Mouse (Mus musculus): Measurements from ENCODE around the gene Syt3.

Gene Syt3

DNA sequence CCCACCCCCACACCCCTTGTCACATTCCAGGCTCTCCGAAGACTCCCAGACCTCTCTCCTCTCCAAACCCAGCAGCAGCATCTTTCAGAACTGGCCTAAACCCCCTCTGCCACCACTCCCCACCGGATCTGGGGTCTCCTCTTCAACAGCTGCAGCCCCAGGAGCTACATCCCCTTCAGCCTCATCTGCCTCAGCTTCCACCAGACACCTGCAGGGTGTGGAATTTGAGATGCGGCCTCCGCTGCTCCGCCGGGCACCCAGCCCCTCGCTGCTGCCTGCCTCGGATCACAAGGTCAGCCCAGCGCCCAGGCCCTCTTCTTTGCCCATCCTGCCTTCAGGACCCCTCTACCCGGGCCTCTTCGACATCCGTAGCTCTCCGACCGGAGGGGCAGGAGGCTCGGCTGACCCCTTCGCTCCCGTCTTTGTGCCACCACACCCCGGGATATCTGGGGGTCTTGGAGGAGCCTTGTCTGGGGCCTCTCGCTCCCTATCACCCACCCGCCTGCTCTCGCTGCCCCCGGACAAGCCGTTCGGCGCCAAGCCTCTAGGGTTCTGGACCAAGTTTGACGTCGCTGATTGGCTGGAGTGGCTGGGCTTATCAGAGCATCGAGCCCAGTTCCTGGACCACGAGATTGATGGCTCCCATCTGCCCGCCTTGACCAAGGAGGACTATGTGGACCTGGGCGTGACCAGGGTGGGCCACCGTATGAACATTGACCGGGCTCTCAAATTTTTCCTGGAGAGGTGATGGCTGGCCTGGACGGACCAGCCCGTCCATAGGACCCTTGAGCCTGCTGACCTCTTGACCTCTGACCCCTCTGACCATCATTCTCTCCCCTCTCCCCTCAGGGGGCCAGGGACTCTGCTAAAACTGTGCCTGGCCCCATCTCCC is 27.1 kb upstream of the Syt3 start:
- DNase-seq (ENCODE audit: low read depth, low spot score), result no peak

DNA sequence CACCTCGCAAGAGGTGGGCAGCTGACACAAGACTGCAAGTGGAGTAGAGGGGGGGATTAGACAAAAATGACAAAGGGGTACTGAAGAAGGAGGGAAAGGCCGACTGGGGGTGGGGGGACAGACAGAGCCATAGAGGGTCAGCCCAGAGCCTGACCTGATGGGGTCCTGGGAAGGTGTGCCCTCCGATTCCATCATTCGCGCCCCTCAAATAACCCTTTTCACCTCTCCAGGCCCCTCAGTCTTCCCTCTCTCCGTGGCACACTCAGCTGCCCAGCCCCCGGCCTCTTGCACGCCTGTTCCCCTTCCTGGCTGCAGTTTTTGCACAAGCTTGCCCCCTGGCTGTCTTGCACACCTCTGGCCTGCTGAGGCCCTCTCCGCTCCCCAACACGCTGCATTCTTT is 26.4 kb upstream of the Syt3 start:
- DNase-seq (ENCODE audit: low read depth, low spot score), result no peak

DNA sequence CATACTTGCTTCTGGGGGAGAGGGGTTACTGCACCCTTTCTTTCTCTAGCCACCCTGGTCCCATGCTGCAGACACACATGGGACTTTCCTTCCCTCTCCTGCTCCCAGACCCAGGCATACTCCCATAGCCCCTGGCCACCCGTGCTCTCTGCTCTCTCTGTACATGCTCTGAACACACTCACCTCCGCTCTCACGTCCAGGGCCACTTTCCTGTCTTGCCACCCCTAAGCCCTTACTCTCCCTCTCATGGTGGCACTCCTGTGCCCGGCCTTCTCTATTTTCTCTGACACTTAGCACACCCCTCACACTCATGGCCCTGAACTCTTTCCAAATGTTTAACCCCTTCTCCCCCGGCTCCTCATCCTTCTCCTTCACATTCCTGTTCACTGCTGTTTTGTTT is 25.9 kb upstream of the Syt3 start:
- no peak for DNase-seq (ENCODE audit: low read depth, low spot score)

DNA sequence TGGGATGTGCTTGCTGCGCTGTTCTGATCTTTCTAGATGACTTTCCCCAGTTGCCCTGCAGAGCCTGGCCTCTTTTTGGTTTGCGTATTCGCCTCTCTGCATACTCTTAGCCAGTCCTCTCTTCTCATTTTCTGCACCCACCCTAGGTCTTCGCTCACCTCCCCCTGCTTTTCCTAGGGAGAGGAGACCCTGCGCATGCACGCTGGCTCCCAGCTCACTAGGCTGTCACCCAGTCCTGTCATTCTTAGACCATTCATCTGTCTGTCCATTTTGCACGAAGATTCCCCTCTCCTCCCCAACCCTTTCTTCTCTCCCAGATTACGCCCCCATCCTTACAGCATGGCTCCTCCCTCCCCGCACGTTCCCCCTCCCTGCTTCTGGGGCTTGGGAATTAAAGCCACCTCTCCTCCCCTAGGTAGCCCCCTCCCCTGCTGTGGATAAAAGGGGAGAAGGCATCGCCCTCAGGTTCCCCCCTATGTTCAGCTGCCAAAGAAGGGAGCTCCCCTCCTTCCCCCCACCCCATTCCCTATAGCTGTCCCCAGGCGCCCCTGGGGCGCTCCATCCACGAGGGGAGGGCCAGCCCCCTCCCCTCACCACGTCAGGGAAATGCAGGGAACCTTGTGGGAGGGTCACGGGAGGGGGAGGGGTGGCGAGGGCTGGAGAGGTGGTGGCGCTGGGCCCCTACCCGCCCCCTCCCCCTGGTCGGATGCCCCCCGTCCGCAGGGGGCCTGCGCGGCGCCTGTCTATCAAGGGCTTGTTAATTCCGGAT is 24.8 kb upstream of the Syt3 start:
- no peak for DNase-seq (ENCODE audit: low read depth, low spot score)

DNA sequence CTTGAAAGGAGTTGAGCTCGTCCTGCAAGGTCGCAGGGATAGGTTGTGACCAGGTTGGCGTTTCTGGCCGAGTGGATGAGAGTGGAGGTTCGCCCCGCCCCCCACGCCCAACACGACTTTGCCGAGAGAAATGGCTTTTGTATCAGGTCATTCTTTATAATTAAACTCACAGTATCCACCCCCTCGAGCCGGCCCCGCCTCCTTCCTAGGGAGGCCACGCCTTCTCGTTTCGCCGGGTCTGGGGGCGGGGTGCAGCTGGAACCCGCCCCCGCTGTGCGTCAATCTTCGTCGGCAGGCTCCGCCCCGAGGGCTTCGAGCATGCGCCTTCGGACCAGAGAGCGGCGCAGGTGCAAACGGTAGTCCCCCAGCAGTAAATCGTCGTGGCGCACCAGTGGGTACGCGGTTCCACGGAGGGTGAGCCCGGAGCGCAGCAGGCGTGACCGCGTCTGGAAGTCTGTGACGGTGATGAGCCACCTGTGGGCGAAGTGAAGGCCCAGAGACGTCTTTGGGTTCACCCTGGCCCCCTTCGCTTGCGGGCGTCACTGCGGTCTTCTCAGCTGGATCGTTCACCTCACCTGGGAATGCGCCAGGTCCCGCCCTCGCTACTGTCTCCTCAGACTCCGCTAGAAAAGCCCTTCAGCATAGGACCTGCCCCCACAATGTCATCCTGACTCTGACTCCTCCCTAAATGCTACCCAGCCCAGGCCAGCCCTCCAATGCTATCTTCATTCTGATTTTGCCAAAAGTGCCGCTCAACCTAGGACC is 23.8 kb upstream of the Syt3 start:
- peak; percentile 86 for DNase-seq (ENCODE audit: low read depth, low spot score)

DNA sequence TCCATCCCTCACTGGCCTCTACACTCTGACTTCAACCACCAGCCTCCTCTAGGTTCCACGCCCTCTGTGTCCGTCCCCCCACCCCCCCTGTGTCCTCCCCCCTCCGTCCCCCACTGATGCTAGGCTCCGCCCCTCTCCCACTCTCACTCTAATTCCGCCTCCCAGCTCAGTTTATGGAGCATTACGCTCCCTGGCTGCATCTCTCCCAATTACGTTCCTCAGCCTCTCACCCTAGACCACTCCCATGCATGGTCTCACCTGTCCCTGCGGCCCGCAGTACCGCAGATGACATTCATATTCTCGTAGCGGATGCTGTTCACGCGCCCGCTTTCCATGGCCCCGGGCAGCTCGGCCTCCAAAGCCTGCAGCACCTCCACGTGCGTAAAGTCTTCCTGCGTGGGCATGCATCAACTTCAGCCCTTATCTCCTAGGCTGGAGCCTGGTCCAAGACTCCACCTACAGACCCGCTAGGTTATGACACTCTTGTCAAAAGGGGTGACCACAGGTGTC is 23.1 kb upstream of the Syt3 start:
- no peak for DNase-seq (ENCODE audit: low read depth, low spot score)

DNA sequence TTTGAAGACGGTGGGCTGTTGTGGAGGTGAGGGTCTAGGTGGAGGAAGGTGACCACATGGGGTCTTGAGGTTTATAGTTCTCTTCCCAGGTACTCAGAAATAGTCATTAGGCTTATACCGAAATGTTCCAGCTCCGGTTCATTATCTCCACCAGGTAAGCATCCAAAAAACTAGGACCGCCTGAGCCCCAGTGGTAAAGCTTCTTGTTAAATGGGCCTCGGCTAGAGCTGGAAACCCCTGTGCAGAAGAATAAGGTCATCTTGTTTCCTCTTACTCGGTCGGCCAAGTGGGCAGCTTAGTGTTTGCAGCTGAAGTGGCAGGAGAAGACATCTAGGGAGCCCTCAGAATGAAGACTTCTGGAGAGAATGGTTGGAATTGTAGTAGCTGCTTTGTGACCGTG is 11.2 kb upstream of the Syt3 start:
- no peak for DNase-seq (ENCODE audit: low read depth, low spot score)

DNA sequence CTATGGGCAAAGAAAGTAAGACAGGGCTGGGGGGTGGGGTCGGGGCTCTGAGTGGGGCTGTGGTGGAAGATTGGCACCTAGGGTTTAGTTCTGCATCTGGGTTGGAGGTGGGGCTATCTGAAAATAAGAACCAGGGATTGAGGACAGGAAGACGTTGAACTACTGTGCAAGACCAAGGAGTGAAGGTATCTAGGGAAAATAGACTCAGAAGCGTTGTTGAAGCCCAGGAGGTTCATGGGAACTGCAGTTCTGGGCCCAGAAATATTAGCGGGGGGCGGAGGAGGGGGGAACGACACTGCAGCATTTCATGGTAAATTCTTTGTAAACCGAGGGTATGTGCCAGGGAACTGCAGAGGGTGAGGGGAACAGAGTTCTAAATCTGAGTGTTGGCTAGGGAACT is 10.4 kb upstream of the Syt3 start:
- DNase-seq (ENCODE audit: low read depth, low spot score), result no peak

DNA sequence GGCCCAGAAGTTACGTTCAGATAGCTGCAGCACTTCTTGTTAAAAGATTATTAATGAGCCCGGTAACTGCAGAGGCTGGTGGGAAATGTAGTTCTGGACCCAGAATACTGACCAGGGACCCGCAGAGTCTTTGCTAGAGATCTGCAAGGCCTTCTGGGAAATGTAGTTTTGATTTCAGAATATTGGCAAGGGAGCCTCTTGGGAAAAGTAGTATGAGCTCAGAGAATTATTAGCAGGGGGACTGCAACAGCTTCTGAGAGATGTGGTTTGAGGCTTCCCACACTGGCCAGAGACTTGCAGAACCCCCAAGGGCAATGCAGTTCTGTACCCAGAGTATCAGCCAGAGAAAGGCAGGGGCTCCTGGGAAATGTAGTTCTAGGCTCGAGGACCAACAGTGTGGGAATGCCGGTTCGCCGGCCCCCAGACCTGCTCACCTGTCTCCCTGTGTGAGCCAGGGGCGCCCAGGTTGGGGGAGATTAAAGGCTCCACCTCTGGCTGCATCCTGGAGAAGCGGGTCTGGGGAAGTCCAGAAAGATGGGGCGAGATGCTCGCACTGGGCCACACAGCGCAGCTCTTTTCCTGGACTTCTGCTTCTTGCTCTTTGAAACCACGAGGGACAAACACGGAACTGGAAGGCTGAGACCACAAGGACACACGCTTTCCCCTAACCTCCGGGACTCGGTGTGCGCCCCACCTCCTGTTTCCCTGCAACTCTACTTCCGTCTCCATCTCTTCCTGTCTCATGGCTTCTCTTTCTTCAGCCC is 9.8 kb upstream of the Syt3 start:
- DNase-seq (ENCODE audit: low read depth, low spot score), result peak; percentile 87

DNA sequence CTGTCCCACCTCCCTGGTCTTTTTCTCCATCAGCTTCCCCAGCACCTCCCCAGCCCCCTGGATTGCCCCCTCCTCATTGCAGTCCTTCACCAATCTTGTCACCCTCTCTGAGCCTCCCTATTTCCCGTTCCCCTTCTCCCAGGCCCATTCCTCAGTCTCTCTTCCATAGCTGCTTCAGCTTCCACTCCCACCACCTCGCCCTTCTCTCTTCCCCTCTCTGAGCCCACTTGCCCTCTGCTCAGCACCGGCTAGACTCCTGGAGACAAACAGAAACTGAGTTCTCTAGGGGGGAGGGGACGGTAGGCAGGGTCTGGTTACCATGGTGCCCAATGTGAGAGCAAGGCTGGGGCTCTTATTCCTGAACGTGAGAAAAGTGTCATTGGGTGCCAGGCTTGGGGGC is 9.1 kb upstream of the Syt3 start:
- no peak for DNase-seq (ENCODE audit: low read depth, low spot score)

DNA sequence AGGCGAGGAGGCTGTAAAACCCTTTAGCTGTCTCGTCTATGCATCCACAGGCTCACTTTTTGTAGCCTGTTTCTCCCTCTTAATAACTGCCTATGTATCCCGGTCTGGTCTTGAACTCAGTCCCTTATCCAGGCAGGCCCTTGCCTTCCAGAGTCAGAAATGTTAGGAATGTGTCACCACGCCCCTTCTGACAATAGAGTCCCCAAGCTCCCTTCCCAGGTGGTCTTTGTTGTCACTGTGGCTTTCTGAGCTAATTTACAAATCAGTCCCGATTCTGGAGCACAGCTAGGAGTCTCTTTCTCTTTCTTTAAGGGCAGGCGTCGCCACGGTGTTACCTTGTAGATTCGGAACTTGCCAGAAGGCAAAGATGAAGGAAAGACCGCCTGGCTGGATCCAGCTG is 8.7 kb upstream of the Syt3 start:
- no peak for DNase-seq (ENCODE audit: low read depth, low spot score)

DNA sequence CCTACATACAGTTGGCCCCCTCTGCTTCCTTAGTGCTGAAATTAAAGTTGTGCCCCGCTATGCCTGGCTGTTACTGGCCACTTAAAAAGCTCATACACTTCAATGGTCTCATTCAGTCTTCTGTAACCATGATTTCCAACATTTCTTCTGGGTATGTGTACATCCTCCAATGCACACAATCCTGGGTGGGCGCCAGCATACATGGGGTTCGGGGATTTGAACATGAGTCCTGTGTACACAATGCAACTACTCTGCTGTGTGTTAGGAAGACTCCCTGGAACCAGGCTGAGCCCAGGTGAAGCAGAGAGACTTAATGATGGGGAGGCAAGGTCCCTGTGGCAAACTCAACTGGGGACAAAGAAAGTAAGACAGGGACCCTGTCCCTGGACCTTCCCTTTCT is 8.1 kb upstream of the Syt3 start:
- no peak for DNase-seq (ENCODE audit: low read depth, low spot score)

DNA sequence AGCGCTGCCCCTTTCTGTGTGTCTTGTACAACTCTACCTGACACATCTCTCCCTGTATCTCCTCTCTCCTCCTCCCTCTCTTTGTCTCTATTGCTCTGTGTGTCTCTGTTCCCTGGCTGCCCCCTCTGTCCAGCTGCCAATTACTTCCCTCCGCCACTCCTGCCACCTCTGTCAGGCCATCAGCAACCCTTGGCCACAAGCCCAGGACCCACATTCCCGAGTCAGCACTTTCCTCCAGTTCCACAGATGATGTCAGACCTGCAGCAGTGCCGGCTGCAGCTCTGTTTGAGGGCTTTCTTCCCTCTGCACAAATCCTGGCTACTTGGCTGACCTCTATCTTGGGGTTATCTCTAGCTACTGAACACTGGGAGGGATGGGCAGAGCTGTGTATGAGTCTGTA is 5.6 kb upstream of the Syt3 start:
- DNase-seq (ENCODE audit: low read depth, low spot score), result no peak

DNA sequence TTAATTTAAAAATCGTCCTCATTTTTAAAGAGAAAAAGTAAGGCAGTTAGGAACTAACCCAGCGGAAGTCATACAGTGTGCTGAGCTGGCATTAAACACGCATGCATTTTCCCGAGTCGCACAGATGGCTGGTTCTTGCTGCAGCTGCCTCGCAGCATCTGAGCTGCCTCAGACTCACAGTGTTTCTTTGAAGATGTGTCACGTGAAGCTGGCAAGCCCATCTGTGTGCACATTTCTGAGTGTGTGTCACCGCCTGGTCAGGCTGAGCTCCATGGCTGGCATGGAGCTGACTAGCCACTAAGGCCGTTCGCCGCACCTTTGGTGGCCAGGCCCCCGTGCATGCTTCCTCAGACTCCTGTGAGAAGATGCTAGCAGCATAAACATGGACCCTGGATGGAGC is 1.4 kb upstream of the Syt3 start:
- DNase-seq (ENCODE audit: low read depth, low spot score), result no peak

DNA sequence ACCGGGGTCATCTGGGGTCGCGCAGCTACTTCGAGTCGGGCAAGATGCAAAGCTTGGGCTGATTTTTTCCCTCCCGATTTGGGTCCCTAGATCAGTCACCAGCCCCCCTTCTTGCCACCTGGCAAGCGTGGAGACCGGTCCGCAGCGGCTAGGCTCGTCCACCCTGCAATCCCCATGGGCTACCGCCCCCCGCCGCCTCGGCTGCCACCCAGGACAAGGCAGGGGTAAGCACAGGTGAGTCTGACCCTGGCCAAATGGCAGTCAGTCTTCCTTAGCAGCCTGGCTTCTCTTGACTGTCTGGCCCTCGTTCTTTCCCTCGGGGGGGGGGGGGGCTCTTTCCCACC is 786 bp downstream of the Syt3 start:
- DNase-seq (ENCODE audit: low read depth, low spot score), result no peak

DNA sequence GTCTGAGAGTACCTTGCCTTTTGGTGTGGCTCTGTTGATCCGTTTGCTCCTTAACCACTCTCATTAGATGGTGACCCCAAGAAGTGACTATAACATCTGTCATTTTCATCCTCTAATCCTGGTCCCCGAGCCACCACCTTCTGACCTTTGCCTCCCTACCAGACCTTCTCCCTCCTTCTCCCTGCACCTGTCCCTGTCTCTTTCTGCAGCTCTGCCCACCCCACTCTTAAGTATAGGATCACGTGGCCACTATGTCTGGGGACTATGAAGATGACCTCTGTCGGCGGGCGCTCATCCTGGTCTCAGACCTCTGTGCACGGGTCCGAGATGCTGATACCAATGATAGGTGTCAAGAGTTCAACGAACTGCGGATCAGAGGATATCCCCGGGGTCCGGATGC is 1.8 kb downstream of the Syt3 start, which contains the start of gene 1700008O03Rik:
Gene 1700008O03Rik, minus strand, starts transcription at position 101 of the 400 bp plus-strand sequence.
- no peak for DNase-seq (ENCODE audit: low read depth, low spot score)

DNA sequence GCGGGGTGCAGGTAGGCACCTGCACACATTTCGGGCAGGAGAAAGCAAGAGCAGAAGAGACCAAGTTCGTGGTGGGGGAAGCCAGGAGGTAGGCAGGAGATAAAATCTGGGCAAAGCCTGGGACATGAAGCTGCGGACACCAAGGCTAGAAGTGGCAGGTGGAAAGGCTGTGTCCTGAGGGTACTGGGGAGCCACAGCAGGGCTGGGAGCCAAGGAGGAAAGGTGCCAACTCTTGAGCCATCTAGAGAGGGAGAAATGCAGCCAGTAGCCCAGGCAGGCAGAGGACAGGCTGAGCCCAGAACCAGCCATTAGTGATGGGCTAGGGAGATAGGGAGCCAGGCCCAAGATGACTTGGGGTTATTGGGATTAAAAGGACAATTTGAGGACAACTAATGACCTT is 7.9 kb downstream of the Syt3 start:
- DNase-seq (ENCODE audit: low read depth, low spot score), result no peak

DNA sequence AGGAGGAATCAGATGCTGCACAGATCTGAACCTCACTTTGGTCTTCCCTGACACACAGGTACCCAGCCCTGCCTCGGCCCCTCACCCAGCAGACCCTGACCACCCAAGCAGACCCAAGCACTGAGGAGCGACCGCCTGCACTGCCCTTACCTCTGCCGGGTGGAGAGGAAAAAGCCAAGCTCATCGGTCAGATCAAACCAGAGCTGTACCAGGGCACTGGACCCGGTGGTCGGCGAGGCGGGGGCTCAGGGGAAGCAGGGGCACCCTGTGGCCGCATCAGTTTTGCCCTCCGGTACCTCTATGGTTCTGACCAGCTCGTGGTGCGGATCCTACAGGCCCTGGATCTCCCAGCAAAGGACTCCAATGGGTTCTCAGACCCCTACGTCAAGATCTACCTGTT is 8.4 kb downstream of the Syt3 start:
- DNase-seq (ENCODE audit: low read depth, low spot score), result no peak

DNA sequence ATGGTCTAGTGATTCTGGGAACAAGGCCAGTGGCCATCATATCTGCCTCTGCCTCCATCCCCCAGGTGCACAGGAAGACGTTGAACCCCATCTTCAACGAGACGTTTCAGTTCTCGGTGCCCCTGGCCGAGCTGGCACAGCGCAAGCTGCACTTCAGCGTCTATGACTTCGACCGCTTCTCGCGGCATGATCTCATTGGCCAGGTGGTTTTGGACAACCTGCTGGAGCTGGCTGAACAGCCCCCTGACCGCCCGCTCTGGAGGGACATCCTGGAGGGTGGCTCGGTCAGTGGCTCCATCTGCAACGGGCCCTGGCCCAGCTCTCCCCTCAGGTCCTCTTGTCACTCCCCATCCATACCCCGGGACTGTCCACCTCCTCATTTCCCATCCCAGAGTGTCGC is 9.4 kb downstream of the Syt3 start:
- no peak for DNase-seq (ENCODE audit: low read depth, low spot score)

DNA sequence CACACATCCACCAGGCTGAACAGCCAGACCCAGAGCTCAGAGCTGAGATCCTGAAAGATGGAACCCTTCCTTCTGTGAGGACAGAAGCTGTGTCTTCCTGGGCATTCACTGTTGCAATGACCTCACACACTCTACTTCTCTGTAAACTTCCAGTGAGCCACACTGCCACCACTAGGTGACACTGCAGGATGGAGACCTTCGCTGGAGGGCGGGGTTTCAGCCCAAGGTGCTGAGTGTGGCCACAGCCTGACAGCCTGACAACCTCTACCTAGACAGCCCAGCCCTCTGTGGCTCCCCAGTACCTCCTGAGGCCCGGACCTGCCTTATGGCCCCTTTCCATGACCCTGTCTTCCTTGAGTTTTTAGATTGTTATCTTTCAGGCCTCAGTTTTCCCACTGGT is 14.7 kb downstream of the Syt3 start:
- DNase-seq (ENCODE audit: low read depth, low spot score), result no peak

DNA sequence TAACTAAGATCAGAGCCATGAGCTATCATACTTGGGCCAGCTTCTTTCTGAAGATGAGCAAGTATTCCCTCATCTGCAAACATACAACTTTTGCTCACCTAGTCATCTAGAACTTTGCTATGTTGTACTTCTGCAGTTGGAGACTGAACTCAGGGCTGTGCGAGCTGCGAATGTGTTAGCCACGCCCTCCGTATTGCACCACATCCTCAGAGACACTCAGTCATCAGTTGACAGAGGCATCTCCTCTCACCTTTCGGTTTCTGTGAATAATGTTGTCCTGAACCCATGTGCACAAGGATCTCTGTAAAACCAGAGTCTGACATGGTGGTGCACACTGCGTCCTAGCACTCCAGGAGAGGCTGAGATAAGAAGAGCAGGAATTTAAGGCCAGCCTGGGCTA is 17.8 kb downstream of the Syt3 start:
- DNase-seq (ENCODE audit: low read depth, low spot score), result no peak

Data from skeletal muscle tissue, adult 2 months (tissue).